Mouse (Mus musculus) lung, postnatal 0 days (tissue): Measurements from ENCODE around the gene Chmp3.

Experiments
- CTCF ChIP-seq: IDR thresholded peaks from 2 replicates; pipeline ENCODE4 v1.5.1; 2016; ENCODE audit warnings: antibody characterized with exemption, mild to moderate bottlenecking
- EP300 ChIP-seq: IDR thresholded peaks from 2 replicates; pipeline ENCODE4 v1.6.1; 2016; ENCODE audit warnings: antibody characterized with exemption, mild to moderate bottlenecking, control low read depth

DNA sequence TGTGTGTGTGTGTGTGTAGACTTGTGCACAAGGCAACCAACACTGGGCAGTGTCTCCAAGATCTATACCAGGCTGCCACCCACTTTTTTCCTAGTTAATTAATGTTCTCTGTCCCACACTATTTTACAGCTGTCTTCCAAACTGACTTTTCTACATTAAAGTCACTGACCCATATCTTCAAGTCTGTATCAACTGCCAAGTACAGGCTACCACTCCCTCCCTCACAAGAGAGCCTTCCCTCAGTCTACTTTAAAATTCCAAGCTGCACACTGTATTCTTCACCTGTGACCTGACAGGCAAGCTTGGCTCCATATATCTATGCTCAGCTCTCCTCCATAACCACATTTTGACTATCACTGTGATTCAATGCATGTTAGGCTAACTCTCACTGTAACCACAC, 69.6 kb downstream of the Chmp3 start:
- TF ChIP-seq CTCF = no peak
- TF ChIP-seq EP300 = no peak
